Mouse (Mus musculus): Measurements from ENCODE around the gene Rufy2.
"Not testable (repeated sequence)": the region's sequence is repeated elsewhere in the genome, so short reads cannot be mapped to it uniquely, and the experiment has no call there.

Rufy2 gene

DNA sequence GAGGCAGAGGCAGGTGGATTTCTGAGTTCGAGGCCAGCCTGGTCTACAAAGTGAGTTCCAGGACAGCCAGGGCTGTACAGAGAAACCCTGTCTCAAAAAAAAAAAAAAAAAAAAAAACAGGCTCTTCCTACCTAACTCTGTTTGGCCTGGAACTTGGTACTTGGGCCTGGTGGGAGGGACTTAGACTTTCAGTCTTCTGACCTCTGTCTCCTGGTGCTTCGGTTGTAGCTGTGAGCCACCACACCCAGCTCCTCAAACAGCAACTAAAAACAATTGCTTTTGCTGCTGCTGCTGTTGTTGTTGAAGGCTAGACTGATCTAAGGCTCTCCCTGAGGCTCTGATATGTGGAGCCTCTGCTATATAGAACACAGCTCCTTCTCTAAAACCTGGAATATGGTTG lies 69.1 kb downstream of the Rufy2 start:
- in situ Hi-C loops (cut with MboI; ENCODE audit: low sequenced_read_pairs): no loop called here

GRCm38 (mm10) chr10:63051267-63051666 lies 71.2 kb downstream of the Rufy2 start:
- in situ Hi-C loops (cut with MboI; ENCODE audit: low sequenced_read_pairs): no loop called here

GRCm38 (mm10) chr10:63052011-63052410 lies 72.0 kb downstream of the Rufy2 start:
- in situ Hi-C loops (cut with MboI; ENCODE audit: low sequenced_read_pairs): no loop called here

GRCm38 (mm10) chr10:63053007-63053406 lies 73.0 kb downstream of the Rufy2 start:
- in situ Hi-C loops (cut with MboI; ENCODE audit: low sequenced_read_pairs): no loop called here

DNA sequence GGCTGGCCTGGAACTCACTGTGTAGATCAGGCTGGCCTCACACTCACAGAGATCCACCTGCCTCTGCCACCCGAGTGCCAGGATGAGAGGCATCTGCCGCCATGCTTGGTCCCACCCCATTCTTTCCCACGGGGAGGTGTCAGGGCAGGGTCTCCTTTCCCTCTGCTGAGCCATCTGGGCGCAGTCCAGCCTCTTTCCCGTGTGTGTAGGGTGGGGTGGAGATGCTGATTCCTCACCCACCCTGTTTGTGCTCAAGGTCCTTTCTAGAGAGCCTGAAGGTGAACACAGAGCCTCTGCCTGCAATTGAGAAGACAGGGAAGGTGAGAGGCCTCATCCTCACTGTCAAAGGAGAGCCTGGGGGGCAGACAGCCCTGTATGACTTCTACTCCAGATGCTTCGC lies 74.0 kb downstream of the Rufy2 start:
- in situ Hi-C loops (cut with MboI; ENCODE audit: low sequenced_read_pairs): not testable (repeated sequence)

DNA sequence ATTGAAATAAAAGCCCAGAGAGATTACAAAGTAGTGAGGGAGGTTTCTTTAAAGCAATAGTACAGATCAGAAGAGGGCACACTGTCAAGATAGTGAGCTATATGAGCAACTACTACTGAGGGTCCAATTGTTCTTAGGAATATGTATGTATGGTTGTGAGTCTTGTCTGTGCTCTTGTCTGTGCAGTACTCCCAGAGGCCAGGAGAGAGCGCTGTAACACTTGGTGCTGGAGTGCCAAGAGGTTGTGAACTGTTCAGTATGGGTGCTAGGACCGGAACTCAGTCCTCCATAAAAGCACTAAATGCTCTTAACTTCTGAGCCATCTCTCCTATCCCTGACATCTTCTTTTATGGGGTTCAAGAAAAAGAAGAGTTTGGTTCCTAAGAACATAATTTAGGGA lies 74.6 kb downstream of the Rufy2 start:
- in situ Hi-C loops (cut with MboI; ENCODE audit: low sequenced_read_pairs): no loop called here

DNA sequence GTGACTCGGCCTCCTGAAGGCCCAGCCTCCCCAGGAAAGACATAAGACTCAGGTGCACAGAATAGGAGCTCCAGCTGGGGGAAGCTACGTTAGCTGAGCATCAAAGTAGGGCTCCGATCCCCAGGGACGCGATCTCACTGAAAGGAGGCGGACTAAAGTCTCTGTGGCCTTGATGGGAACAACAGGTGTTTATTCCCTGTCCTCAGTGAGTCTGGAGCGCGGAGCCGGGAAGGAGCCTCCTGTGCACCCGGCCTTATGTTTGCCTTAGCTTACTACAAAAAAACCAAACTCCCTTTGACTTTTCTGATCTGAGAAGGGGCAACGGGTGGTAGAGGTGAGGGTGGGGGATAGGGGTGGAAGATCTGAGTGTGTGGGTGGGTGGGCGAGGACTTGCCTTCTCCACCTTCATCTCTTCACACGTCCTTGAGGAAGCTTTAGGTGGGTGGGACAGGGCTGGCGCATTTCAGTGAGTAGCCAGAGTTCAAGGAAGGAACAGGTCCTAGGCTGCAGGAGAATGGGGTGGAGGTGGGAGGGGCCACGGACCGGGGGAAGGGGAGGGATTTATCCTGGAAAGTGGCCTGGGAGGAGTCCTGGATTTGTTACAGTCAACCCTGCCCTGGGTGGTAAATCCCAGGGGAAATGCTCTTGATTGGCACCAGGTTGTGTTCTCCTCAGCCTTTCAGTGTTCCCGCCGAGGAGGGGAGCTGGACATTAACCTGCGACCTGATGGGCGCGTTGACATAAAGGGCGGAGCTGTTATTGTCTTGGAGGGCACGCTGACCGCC lies 77.1 kb downstream of the Rufy2 start:
- in situ Hi-C loops (cut with MboI; ENCODE audit: low sequenced_read_pairs): no loop called here

DNA sequence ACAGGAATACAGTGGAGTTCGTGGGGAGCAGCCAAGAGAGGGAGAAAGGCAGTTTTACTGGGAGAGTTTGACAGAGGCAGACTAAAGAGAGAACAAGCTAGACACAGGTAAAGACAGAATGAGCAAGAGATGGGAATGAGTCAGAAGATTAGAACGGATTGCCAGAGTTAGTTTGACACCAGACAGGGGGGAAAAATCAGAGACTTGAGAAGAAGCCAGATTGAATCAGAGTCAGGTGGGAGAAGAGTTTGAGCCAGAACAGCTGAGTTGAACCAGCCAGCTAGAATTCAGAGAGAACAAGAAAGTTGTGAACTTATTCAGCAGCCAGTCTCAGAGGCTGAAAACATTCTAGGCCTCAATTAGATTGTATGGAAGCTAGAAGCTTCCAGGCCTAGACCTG lies 79.8 kb downstream of the Rufy2 start, which contains the start of gene Pbld1:
TSS of gene Pbld1 (plus strand) at position 301 of the 400 bp plus-strand sequence.
- in situ Hi-C loops (cut with MboI; ENCODE audit: low sequenced_read_pairs): no loop called here

- in situ Hi-C loops (cut with MboI; ENCODE audit: low sequenced_read_pairs): no loop called here
Measured at GRCm38 (mm10) chr10:63060406-63060805, 80.4 kb downstream of the Rufy2 start.

GRCm38 (mm10) chr10:63061266-63061665 lies 81.2 kb downstream of the Rufy2 start:
- in situ Hi-C loops (cut with MboI; ENCODE audit: low sequenced_read_pairs): no loop called here

DNA sequence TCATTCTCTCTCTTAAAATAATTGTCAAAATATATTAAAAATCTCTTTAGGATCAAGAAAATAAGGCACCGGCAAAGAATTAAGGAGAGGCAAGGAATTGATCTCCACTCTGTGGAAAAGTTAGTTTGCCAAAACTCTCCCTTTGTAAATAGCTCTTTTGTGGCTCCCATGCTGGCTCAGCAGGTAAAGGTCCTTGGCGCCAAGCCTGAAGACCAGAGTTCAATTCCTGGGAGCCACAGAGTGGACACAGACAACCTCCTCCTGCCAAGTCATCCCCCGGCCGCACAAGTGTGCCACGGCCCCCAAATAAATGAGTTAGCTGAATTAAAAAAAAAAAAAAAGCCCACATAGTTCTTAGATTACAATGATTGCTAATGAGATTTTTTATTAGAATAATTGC lies 82.7 kb downstream of the Rufy2 start:
- in situ Hi-C loops (cut with MboI; ENCODE audit: low sequenced_read_pairs): no loop called here

DNA sequence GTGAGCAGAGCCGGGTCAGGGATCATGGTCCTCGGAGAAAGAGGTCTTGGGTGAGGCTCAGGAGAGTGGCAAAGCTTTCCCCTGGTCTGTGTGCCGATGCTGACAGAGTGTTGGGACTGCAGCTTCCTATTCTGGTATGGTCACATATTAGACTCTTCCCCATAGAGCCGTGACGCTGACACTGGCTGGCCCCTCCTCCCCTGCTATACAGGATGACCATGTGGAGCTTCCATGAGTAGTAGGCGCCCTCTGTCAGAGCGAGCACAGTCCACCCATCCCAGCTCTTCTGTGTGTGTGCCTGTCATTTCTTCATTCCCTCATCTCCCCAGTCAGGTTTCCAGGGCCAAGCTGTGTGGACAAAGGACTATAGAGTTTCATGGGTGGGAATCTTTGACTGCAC lies 83.3 kb downstream of the Rufy2 start:
- in situ Hi-C loops (cut with MboI; ENCODE audit: low sequenced_read_pairs): no loop called here

DNA sequence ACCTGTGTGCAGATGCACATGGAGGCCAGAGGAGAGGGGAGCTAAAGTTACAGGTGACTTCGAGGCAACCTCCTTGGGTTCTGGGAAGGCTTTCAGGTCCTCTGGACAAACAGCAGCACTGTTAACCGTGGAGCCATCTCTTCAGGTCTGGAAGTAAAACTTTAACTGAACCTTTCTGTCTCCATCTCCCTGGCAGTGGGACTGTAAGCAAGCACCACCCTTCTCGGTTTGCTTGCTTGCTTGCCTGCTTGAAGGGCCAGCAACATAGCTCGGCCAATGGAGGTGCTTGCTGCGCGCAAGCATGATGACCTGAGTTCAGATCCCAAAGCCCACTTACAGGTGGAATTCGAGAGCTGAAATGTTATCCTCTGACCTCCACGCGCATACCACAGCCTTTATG lies 84.5 kb downstream of the Rufy2 start:
- in situ Hi-C loops (cut with MboI; ENCODE audit: low sequenced_read_pairs): no loop called here

DNA sequence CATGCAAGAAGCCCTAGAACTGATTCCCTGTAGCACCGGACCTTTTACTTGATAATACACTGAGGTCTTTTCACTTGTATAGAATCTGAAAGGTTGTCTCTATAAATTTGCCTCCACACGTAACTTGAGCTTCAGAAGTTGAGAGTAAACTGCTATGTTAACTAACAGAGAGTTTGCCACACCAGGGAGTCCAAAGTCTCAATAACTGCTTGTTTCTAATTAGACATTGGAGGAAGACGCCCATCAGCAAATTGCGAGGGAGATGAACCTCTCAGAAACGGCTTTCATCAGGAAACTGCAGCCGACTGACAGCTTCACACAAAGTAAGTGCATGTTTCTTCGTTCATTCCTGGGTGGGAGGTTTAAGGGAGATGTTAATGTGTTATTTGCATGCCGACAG lies 85.5 kb downstream of the Rufy2 start:
- in situ Hi-C loops (cut with MboI; ENCODE audit: low sequenced_read_pairs): no loop called here

- in situ Hi-C loops (cut with MboI; ENCODE audit: low sequenced_read_pairs): no loop called here
Measured at GRCm38 (mm10) chr10:63065988-63066387, 86.0 kb downstream of the Rufy2 start.
